Mouse (Mus musculus): ENCODE results near the gene Fxyd7. TPM values are rescaled to one million over a fixed set of nuclear protein-coding genes. Genes with fewer than 3 reads are reported as not detected.

Fxyd7 gene
- polyA plus RNA-seq, 1 experiment: 2.3 TPM

DNA sequence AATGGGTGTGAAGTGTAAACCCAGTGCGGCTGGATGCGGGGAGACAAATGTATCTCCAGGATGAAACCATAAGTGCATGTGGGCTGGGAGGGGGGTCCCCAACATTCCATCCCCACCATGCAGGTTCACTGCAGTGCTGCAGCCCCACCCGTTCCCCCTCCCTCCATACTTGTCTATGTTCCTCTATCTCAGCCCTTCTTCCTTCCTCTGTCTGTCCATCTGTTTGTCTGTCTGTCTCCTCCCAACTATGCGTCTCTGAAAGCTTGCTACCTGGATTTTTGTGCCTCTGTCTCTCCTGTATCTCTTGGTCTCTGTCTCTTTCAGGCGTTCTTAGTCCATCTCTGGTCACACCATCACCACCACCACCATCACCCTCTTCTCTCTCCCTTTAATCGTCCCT is 780 bp downstream of the Fxyd7 start:
- no peak overlapping the region for H3K27ac ChIP-seq (replicated peaks; ENCODE audit: low read depth, low read length)
- H3K4me3 ChIP-seq (ENCODE audit: insufficient read depth, low read depth, low read length): no peak overlapping the region
- H3K4me1 ChIP-seq (ENCODE audit: control insufficient read depth, insufficient read depth, insufficient read length, low read length): no peaks in the 10 kb centered on the region

DNA sequence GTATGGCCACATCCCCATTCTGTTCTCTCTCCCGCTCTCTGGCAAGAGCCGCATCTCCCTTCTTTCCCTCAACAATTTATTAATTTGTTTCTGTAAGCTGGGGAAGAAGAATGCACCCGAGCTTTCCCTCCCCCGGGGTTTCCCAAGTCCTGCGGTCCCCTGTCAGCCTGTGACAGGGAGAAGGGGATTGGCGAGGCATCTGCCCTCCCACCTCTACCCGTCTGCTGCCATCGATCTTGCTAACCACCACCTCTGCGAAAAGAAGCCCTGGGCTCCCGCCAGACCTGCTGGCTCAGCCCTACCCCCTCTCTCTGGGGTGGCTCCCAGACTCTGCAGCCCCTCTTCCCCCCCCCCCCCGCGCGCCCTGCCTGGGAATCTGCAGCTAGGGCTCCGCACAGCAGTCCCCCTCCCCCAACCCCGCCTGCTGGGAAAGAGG is 1.4 kb downstream of the Fxyd7 start:
- no peak overlapping the region for H3K27ac ChIP-seq (replicated peaks; ENCODE audit: low read depth, low read length)
- no peaks in the 10 kb centered on the region for H3K4me1 ChIP-seq (ENCODE audit: control insufficient read depth, insufficient read depth, insufficient read length, low read length)
- no peak overlapping the region for H3K4me3 ChIP-seq (ENCODE audit: insufficient read depth, low read depth, low read length)

DNA sequence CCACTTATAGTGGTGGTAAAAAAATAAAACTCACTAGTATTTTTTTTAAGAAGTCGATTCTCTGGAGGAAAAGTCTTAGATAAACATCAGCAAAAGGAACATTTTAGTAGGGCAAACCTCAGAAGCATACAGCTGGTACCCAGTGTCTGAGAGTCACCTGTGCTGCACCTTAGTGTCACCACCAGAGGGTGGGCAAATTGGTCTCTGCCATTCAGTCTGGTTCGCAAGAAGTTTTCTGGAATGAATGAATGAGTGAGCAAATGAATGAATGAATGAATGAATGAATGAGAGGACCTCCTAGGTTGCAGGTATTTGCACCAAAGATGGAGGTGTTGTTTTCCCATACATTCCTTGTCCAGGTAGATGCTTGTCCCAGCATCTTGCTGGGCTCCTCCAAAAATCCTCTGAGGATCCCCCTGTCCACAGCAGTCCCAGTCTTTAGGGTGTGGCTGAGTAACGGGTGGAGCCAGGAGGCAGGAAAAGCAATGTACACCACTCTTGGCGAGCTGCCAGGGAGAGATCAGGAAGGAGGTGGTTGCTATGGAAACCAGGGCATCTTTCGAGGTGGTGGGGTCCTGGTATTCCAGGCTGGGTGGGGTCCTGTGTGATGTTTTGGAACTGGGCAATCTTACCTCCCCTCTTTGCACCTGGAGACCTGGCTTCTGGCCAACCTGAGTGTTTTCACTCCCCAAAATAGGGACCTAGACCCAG is 2.0 kb downstream of the Fxyd7 start:
- Histone ChIP-seq H3K4me1 (ENCODE audit: control insufficient read depth, insufficient read depth, insufficient read length, low read length) (no peaks in the 10 kb centered on the region), H3K4me3 (ENCODE audit: insufficient read depth, low read depth, low read length) (no peak overlapping the region), H3K27ac (replicated peaks; ENCODE audit: low read depth, low read length) (no peak overlapping the region)

DNA sequence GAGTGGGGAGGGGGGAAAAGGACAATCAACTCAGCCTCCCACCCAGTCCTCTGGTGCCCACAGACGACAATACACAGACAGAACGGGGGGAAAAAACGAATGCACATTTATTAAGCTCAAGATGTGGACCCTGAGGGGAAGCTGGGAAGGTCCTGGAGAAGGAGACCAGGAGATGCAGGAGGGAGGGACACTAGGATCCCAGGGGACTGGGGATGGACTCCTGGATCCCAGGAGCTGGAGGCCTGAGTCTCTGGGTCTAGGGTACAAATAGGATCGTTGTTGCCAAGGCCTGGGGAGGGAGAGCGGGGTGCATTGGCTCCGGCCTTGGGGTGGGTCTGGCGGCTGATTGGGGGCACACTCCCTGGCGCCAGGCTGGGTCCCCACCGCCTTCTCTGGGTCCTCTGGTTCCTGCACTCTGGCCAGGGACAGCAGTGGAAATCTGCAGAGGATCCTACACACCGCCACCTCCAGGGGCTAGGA is 8.8 kb downstream of the Fxyd7 start, which contains the start of gene Fxyd5:
Gene Fxyd5 (minus strand): TSS at position 51 of the 480 bp plus-strand sequence.
- H3K4me3 ChIP-seq (ENCODE audit: insufficient read depth, low read depth, low read length): peak within 1 kb of the TSS; percentile 58
- no peaks in the 10 kb centered on the region; the same call in 1 of the 2 replicates for H3K4me1 ChIP-seq (ENCODE audit: control insufficient read depth, insufficient read depth, insufficient read length, low read length)
- H3K27ac ChIP-seq (replicated peaks; ENCODE audit: low read depth, low read length): peak within 1 kb of the TSS; percentile 72

DNA sequence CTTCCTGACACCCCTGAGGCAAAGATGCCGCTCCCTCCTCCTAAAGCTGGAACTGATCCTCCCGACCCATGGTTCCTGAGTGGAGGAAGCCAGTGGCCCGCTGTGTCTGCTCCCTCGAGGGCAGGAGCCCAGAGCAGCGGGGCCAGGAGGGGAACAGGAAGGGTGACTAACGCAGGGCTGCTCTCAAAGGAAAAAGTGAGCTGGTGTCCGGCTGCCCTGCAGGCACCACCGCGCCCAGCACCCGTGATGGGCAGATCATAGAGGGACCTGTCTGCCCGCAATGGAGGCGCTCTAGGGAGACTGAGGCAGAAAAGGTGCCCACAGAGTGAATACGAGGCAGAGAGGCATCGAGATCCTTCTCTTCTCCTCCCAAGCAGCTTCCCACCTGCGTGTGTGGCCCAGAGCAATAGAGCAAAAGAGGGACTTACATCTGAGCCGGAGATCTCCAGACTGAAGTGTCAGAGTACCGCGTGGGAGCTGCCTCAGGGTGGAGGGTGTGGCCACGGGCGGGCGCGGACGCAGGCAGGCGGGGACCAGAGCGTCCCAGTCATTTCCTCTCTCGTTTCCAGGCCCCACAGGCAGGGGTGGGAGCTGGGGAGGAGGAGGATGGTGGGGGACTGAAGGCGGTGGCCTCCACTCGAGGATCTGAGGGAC is 9.5 kb downstream of the Fxyd7 start:
- Histone ChIP-seq H3K4me1 (ENCODE audit: control insufficient read depth, insufficient read depth, insufficient read length, low read length) (no peaks in the 10 kb centered on the region; the same call in 1 of the 2 replicates), H3K4me3 (ENCODE audit: insufficient read depth, low read depth, low read length) (peak overlapping the region; percentile 58), H3K27ac (replicated peaks; ENCODE audit: low read depth, low read length) (peak overlapping the region; percentile 72)

DNA sequence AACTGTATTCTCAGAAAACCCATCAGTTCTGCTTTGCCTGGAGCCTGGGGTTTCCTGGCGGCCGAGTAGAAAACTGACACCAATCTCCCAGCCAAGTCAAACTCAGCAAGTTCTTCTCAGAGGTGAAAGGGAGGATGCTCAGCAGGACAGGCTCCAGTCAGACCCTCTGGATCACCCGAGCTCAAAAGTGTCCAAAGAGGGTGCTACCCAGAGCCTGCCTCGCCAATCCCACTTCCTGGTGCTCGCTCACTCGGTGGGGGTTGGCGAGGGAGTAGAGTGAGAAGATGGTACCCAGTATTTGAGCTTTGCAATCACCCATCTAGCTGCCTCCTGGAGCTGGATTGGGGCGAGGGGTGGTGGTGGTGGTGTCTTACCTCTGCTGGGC is 10.3 kb downstream of the Fxyd7 start:
- Histone ChIP-seq H3K4me3 (ENCODE audit: insufficient read depth, low read depth, low read length) (peak overlapping the region; percentile 58), H3K4me1 (ENCODE audit: control insufficient read depth, insufficient read depth, insufficient read length, low read length) (no peaks in the 10 kb centered on the region; the same call in 1 of the 2 replicates), H3K27ac (replicated peaks; ENCODE audit: low read depth, low read length) (no peak overlapping the region)

DNA sequence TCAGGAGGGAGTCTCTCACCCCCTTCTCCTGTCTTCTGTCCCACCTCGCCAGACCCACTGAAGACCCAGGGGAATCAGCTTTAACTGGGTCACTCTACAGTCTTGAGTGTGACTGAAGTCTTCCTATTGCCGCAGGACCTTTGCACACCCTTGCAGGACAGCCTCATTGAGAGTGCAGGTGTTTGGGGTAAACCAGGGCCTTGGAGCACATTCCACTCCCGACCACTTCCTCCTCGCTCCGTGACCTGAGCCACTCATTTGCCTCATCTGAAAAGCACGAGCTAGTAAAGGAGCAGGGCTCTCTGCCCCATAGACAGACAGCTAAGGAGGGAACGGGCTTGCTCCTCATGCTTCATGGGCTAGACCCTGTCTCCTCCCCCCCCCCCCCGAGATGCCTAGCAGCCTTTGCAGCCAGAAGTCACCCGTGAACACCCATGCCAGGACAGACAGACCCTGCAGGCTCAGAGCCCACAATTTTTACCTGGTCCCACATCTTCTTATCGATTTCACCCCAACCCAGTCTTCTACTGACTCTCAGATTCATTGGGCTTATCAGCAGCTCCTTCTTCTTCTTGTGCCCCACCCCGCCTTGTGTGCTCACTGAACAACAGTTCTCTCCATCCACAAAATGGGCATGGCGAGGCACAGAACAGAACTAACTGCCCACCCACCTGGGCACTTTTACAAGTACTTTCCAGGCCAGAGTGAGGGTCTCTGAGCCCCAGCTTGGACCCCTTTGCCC is 10.8 kb downstream of the Fxyd7 start:
- Histone ChIP-seq H3K4me3 (ENCODE audit: insufficient read depth, low read depth, low read length) (peak overlapping the region; percentile 58), H3K27ac (replicated peaks; ENCODE audit: low read depth, low read length) (no peak overlapping the region), H3K4me1 (ENCODE audit: control insufficient read depth, insufficient read depth, insufficient read length, low read length) (no peaks in the 10 kb centered on the region; the same call in 1 of the 2 replicates)

DNA sequence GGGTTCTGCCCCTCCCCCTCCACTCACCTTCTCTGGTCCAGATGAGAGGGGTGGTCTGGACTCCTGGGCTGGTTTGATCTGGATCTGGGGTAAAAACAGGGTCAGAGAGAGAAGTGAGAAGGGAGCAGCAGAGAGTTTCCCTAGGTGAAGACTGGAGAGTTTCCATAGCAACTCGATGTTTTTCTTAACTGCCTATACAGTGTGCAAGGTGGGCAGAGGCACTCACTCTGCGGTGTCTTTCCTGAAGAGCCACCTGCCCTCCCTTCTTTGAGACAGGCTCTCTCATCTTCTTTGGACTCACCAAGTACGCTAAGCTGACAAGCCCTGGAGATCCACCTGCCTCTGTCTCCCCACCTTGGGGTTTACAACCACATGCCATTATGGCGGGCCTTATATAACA is 12.3 kb downstream of the Fxyd7 start:
- H3K4me3 ChIP-seq (ENCODE audit: insufficient read depth, low read depth, low read length): no peak overlapping the region
- no peak overlapping the region for H3K27ac ChIP-seq (replicated peaks; ENCODE audit: low read depth, low read length)

DNA sequence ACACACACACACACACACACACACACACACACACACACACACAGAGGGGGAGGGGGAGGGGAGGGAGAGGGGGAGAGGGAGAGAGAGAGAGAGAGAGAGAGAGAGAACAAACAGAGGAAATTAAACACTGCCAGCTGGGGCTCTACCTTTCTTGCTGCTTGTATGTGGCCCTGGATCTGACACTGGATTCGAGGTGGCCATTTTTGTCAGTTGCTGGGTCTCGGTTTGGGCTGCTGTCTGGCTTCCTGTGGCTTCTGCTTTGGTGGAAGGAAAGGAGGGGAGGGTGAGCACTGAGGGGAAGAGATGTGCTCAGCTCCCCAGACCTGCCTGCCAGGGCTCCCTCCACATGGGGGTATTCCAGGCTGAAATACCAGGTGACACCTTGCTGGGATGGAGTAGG is 13.6 kb downstream of the Fxyd7 start:
- H3K4me3 ChIP-seq (ENCODE audit: insufficient read depth, low read depth, low read length): no peak overlapping the region
- H3K4me1 ChIP-seq (ENCODE audit: control insufficient read depth, insufficient read depth, insufficient read length, low read length): no peaks in the 10 kb centered on the region; the same call in 1 of the 2 replicates
- H3K27ac ChIP-seq (replicated peaks; ENCODE audit: low read depth, low read length): no peak overlapping the region

More for the DNA sequence above, 12.3 kb downstream of the Fxyd7 start:
- H3K4me1 ChIP-seq (ENCODE audit: control insufficient read depth, insufficient read depth, insufficient read length, low read length): no peaks in the 10 kb centered on the region; the same call in 1 of the 2 replicates

DNA sequence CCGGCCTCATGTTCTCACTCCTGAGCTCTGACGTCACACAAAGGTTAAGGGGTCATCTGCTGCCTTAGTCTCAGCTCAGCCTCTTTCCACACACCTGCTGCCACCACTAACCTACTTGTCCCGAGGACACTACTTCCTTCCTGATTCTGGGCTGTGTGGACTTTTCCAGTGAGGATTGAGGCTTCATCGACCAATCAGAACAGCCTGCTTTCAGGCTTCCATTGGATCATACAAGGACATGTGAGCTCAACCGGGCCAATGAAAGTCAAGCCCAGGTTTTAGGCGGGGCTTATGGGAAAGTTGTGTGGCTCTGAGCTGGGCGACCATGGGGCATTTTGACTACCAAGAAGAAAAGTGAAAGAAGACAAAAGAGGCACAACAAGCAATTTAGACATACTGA is 14.3 kb downstream of the Fxyd7 start:
- no peak overlapping the region for H3K4me3 ChIP-seq (ENCODE audit: insufficient read depth, low read depth, low read length)
- H3K4me1 ChIP-seq (ENCODE audit: control insufficient read depth, insufficient read depth, insufficient read length, low read length): no peaks in the 10 kb centered on the region
- no peak overlapping the region for H3K27ac ChIP-seq (replicated peaks; ENCODE audit: low read depth, low read length)

DNA sequence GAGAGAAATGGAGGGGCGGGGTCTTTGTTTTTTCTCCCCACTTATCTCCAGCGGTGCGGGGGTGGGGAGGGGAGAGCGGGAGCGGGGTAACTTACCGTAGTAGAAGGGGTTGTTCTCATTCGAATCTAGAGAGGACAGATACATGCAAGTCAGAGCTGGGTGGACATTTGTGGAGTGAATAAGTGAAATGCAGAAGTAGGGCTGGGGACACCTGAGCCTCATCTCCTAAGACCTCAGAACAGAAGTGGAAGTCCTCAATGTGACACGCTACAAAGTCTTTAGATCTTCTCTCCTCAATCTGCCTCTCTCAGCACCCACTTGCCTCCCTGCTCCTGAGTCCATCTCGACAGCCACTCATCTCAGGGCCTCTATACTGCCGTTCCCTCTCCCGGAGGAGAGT is 16.0 kb downstream of the Fxyd7 start:
- Histone ChIP-seq H3K27ac (replicated peaks; ENCODE audit: low read depth, low read length) (no peak overlapping the region), H3K4me3 (ENCODE audit: insufficient read depth, low read depth, low read length) (no peak overlapping the region), H3K4me1 (ENCODE audit: control insufficient read depth, insufficient read depth, insufficient read length, low read length) (no peaks in the 10 kb centered on the region)

DNA sequence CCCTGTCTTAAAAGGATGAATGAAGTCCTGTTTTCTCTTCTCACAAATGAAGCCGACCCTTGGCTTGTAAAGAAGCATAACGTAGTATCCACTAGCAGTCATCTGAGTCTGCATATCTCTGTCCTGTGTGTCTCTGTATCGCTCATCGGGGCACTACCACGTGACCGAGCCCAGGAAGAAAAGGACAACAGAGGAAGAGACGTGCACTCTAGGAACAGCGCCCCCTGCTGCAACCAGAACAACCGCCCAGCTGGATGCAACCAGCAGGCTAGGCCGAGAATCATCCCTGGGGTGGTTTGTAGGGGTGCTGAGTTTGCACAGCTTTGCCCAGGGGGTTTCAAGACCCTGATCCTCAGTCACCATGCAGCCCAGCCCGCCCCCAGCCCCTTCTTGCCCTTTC is 16.5 kb downstream of the Fxyd7 start:
- H3K4me3 ChIP-seq (ENCODE audit: insufficient read depth, low read depth, low read length): no peak overlapping the region
- H3K4me1 ChIP-seq (ENCODE audit: control insufficient read depth, insufficient read depth, insufficient read length, low read length): no peaks in the 10 kb centered on the region
- H3K27ac ChIP-seq (replicated peaks; ENCODE audit: low read depth, low read length): 0 out of 2 replicates have a peak overlapping the region, but pooled peaks have one; percentile 5

DNA sequence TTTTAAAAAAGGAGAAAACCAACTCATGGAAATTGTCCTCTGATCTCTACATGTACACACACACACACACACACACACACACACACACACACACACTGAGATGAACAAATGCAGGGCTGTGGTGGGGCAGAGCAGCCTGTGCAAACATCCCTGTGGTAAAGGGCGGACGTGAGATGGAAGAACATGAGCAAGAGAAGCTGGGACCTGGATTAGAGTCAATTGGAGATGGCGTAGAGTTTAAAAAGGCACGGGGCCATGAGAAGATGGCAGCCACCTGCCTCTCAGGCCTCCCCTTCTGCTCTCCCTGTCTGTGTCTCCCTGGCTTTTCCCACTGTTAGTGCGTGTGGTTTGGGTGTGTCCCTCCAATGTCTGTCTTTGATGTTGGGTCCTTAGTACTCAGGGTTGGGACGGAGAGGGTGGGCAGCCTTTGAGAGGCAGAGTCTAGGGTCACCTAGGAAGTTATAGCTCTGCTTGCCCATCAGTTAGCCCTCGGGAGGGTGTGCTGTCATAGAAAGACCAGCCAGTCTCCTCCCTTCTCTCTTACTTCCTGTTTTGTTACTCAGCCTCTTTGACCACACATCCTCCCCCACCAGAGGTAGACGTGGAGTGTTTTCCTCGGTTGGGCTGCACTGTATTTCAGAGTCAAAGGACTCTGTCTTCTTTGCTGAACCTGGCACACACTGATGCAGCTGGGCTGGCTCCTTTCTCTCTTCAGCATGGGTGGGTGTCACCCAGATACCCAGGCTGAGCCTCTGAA is 17.7 kb downstream of the Fxyd7 start:
- Histone ChIP-seq H3K4me1 (ENCODE audit: control insufficient read depth, insufficient read depth, insufficient read length, low read length) (no peaks in the 10 kb centered on the region), H3K4me3 (ENCODE audit: insufficient read depth, low read depth, low read length) (no peak overlapping the region), H3K27ac (replicated peaks; ENCODE audit: low read depth, low read length) (0 out of 2 replicates have a peak overlapping the region, but pooled peaks have one; percentile 32)

DNA sequence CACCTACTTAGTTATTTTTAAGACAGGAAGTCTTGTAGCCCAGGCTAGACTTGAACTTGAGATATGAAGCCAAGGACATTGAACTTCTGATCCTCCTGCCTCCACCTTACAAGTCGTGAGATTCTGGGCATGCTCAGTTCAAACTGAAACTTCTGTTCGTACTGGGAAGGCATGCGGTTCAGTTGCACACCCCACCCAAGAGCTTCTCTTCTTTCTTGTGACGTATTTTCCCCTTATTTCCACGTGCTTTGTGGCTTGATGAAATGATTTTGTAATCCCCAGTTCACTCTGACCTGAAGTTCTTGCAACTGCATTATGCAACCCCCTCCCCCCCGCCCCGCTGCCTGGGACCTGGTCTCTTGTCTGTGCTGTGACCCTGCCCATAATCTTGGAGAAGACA is 19.5 kb downstream of the Fxyd7 start:
- Histone ChIP-seq H3K4me3 (ENCODE audit: insufficient read depth, low read depth, low read length) (no peak overlapping the region), H3K4me1 (ENCODE audit: control insufficient read depth, insufficient read depth, insufficient read length, low read length) (no peaks in the 10 kb centered on the region), H3K27ac (replicated peaks; ENCODE audit: low read depth, low read length) (no peak overlapping the region)

Data from brown adipose tissue, adult 24 weeks (tissue).